Mouse (Mus musculus) erythroblast, adult 5-6 weeks (primary cell): ENCODE data around the gene Ttc37. TPM values are rescaled to one million over a fixed set of nuclear protein-coding genes. Genes with fewer than 3 reads are reported as not detected.

Source experiments
- ATAC-seq: replicated peaks from 2 replicates; pipeline ENCODE4 v1.8.0; 2016; ENCODE audit warnings: moderate number of reproducible peaks, mild to moderate bottlenecking, moderate TSS enrichment, inconsistent platforms; ENCODE audit not compliant: poor library complexity, low FRiP score, severe bottlenecking
- total RNA-seq, 2 experiments: library from RNA; stranded (forward) in 1 of 2; stranded (reverse) in 1 of 2; fragments of 150-400 nt in 1 of 2; fragments of 200-764, 138-1000 nt in 1 of 2; gene quantifications; 2 replicates each; pipeline versions ENCODE4 v1.2.3 to v1.2.4; 2015 to 2017; ENCODE audit warnings: low replicate concordance in 2 of 2

The Ttc37 gene
- total RNA-seq, 2 experiments from 2014 or later, result 2.3 to 4.9 TPM

- no peak for ATAC-seq
Observed at GRCm38 (mm10) chr13:76150483-76150882, 51.9 kb downstream of the Ttc37 start.

DNA sequence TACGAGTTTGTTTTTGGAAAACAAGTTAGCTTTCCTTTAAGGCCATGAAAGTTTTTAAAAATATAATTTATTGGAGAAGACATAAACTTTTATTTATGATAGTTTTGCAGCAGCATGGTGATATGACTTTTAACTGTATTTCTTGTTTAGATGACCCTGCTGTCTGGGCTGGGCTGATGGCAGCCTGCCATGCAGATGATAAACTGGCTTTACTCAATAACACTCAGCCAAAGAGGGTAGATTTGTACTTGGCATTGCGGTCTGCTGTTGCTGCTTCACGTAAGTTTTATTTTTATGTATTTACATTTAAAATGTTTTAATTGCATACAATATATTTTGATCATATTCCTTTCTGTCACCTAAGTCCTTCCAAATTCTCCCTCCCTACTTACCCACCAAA, 58.6 kb downstream of the Ttc37 start:
- no peak for ATAC-seq

GRCm38 (mm10) chr13:76157508-76157907, 59.0 kb downstream of the Ttc37 start:
- ATAC-seq, result no peak

GRCm38 (mm10) chr13:76160587-76160986, 62.1 kb downstream of the Ttc37 start:
- no peak for ATAC-seq

- ATAC-seq, result no peak
Observed at GRCm38 (mm10) chr13:76174297-76174696, 75.8 kb downstream of the Ttc37 start.

- ATAC-seq, result no peak
Observed at GRCm38 (mm10) chr13:76178700-76179099, 80.2 kb downstream of the Ttc37 start.

- no peak for ATAC-seq
Observed at GRCm38 (mm10) chr13:76187651-76188050, 89.1 kb downstream of the Ttc37 start.

DNA sequence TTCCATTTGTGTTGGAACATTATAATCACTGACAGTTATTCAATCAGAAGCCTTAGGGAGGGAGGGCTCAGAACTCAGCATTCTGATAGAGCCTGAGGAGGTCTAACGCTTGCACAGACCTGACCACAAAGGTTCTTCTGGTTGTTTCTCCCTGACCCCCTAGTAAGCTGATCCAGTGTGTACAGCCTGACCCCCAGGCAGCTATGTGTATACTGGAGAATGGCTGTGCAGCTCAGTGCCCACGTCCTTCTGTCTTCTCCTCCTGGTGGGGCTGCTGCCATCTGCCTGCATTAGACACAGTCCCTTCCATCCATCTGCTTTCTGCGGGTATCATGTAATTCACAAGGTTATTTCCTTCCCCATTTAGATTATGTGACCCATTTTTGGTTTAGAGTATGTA, 90.7 kb downstream of the Ttc37 start:
- no peak for ATAC-seq

DNA sequence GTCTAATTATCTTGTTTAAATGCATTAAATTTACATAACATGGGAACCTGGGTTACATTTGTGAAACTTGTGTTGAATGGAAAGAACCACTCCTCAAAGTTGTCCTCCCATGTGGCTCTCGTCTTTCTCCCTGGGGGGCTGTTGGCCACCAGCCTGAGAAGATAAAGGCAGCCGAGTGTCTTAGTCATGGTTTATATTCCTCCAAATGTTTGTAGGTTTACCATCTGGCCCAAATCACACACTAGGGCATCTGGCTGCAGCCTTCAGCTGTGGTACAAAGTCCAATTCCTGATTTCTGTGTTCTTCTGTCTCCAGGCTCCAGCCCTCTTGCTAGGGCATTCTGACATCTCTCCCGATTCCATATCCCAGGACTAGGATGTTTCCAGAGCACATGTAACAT, 91.7 kb downstream of the Ttc37 start:
- no peak for ATAC-seq

- ATAC-seq, result no peak
Observed at GRCm38 (mm10) chr13:76194937-76195336, 96.4 kb downstream of the Ttc37 start.

DNA sequence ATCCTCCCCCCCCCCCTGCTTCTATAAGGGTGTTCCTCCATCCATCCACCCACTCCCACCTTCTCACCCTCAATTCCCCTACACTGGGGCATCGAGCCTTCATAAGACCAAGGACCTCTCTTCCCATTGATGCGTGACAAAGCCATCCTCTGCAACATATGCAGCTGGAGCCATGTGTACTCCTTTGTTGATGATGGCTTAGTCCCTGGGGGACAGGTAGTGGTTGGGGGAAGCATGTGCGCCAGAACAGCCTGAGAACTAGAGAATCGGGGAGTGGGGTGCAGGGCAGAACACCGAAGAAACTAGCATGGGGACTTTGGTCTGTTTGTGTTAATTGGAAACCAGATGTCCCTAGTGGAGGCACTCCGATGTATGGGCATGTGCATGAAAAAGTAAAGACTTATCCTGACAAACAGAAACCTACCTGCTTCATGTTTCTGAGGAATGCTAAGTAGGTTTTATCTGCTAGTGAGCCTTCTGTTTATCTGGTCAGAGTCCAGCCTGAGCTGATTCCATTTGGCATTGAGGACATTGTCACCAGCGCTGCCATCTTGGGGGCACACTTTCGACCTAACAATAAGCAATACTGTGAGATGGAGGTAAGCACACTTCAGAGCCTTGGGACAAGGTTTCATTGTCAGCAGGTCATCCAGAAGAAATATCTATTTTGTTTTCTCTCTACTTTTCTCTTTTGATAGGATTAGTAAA, 97.1 kb downstream of the Ttc37 start:
- no peak for ATAC-seq

DNA sequence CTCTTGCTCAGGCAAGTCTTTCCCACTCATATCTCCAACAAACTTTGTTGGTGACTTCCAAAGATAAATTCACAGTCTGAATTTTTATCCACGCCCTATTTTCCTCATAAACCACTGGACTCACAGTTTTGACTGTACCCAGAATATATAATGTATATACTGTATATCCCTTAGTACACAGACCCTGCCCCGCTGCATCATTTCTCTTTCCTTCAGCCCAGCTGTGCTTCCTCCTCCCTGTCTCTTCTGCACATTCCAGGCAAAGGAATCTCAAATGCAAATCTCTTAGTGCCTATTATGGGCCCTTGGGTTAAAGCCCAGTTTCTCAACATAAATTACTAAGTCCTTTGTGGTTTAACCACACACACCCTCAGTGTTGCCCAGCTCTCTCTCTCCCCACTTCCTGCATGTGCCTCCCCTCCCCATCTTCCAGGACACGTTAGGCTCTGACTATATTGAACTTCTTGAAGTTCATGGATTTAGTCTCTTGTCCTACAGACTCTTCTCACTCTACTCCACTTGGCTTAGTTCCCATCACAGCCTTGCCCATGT, 98.8 kb downstream of the Ttc37 start:
- ATAC-seq, result no peak

DNA sequence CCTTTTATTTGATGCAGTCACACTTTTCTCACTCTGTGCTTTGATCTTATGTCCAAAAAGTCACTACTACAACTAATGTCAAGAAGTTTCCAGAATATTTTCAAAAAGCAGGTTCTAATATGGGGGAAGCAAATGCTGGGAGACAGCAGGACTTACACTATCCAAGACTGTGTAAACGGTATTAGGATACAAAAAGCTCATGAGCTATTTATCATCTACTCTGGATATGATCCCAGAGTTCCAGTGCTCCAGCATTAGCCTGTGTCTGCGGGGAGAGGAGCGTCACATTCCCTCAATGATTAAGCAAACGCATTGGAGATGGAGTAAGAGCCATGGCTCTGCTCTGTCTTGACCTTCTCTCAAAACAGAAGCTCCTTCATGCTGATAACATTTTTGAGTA, 101.4 kb downstream of the Ttc37 start:
- no peak for ATAC-seq

DNA sequence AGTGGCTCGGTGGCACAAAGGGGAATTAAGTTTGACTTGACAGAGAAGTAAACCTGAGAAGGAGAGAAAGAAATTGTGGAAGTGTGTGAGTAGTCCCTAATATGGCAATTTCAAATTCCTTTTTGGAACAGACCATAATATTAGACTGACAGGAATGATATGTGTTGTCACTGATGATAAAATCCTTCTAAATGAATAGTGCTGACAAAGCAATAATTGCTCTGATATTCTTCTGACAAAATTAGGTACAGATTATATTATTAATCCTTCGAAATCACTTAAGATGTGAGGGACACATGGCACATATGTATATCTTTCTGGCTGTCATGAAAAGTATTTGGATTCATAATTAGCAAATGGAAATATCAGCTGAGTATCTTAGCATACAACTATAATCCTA, 116.4 kb downstream of the Ttc37 start:
- no peak for ATAC-seq

DNA sequence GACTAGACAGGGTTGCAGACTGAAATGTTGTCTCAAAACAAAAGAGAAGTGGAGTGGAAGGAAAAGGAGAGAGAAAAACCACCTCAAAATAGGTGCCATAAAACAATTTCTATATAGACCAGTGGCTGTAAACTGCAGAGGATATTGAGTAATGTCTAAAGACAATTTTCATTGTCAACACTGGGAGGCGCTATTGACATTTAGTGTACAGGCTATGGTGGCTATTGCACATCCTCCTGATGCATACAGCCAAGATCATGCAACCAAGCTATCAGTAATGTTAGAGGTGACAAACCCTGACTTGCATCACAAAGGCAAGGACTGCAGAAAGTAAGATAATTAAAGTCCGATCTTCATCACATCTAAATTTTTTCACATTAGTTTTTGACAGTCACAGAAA, 116.9 kb downstream of the Ttc37 start:
- ATAC-seq, result no peak

Other genes starting within 250 kb of the Ttc37 start
- 0.63 and 0.96 TPM in 2 replicates for gene Rhobtb3, start 154.8 kb upstream of the Ttc37 start, total RNA-seq (2015; ENCODE audit: low replicate concordance)
- 0.28 and 1.4 TPM in 2 replicates for gene Rhobtb3, start 154.8 kb upstream of the Ttc37 start, total RNA-seq (2017; ENCODE audit: low replicate concordance)
- gene Spata9, start 131.6 kb upstream of the Ttc37 start, total RNA-seq (2015; ENCODE audit: low replicate concordance), result not detected in 2 replicates
- gene Spata9, start 131.6 kb upstream of the Ttc37 start, total RNA-seq (2017; ENCODE audit: low replicate concordance), result not detected in 2 replicates
- gene Rfesd, start 80.0 kb upstream of the Ttc37 start, total RNA-seq (2015; ENCODE audit: low replicate concordance), result 10.9 and 38.2 TPM in 2 replicates
- 17.5 and 29.4 TPM in 2 replicates for gene Rfesd, start 80.0 kb upstream of the Ttc37 start, total RNA-seq (2017; ENCODE audit: low replicate concordance)
- gene Gpr150, start 41.7 kb upstream of the Ttc37 start, total RNA-seq (2015; ENCODE audit: low replicate concordance), result not detected in 2 replicates
- 0.28 TPM in 1 of 2 replicates, not detected in the other for gene Gpr150, start 41.7 kb upstream of the Ttc37 start, total RNA-seq (2017; ENCODE audit: low replicate concordance)
- gene Arsk, start 74 bp upstream of the Ttc37 start, total RNA-seq (2015; ENCODE audit: low replicate concordance), result 2.3 and 5.0 TPM in 2 replicates
- gene Arsk, start 74 bp upstream of the Ttc37 start, total RNA-seq (2017; ENCODE audit: low replicate concordance), result 4.5 and 5.5 TPM in 2 replicates
- not detected in 2 replicates for gene Fam81b, start 206.3 kb downstream of the Ttc37 start, total RNA-seq (2015; ENCODE audit: low replicate concordance)
- gene Fam81b, start 206.3 kb downstream of the Ttc37 start, total RNA-seq (2017; ENCODE audit: low replicate concordance), result not detected in 2 replicates